Mouse (Mus musculus) embryonic facial prominence, embryonic 10.5 days (tissue): ENCODE measurements at regions not wholly inside any gene's neighbourhood (a gene's known extent, or its start where the extent isn't known, plus 50 kb on each side); places are given as distances from the start of the nearest gene placed in this dataset.

Experiments
- DNase-seq: peaks from one replicate; pipeline ENCODE4 v3.0.0-alpha.2; 2017; ENCODE audit warnings: low spot score
- H3K27ac ChIP-seq: fragments of 300-500 bp; sonication (generic); replicated peaks from 2 replicates; pipeline ENCODE4 v1.5.1; 2016; ENCODE audit warnings: mild to moderate bottlenecking
- H3K27me3 ChIP-seq: fragments of 300-500 bp; sonication (generic); replicated peaks from 2 replicates; pipeline ENCODE4 v1.6.1; 2016; ENCODE audit warnings: low read depth, mild to moderate bottlenecking; ENCODE audit not compliant: poor library complexity, severe bottlenecking
- H3K36me3 ChIP-seq: fragments of 300-500 bp; sonication (generic); replicated peaks from 2 replicates; pipeline ENCODE4 v1.6.1; 2016; ENCODE audit warnings: mild to moderate bottlenecking, moderate library complexity
- H3K4me1 ChIP-seq: fragments of 300-500 bp; sonication (generic); 2 replicates; pipeline ENCODE4 v1.6.1; 2016
- H3K4me3 ChIP-seq: fragments of 300-500 bp; sonication (generic); 2 replicates; pipeline ENCODE4 v1.5.1; 2016; ENCODE audit warnings: mild to moderate bottlenecking, moderate library complexity
- H3K9me3 ChIP-seq: fragments of 300-500 bp; sonication (generic); 2 replicates; pipeline ENCODE4 v1.6.1; 2016; ENCODE audit warnings: mild to moderate bottlenecking
- WGBS: fragments of 180-500 bp; shearing (Covaris S2); methylation state at CpG from one replicate; pipeline ENCODE4 v1.1.7; 2016; 5-methylcytosine and 5-hydroxymethylcytosine counted together

- Histone ChIP-seq H3K4me3 (no peak overlapping the region), H3K27me3 (no peaks in the 10 kb centered on the region), H3K4me1 (no peaks in the 10 kb centered on the region), H3K9me3 (no peaks in the 10 kb centered on the region), H3K27ac (no peak overlapping the region), H3K36me3 (no peaks in the 10 kb centered on the region)
- WGBS = 85% methylated on average over 8 of the region's 8 CpGs
- no peak for DNase-seq
Measured at GRCm38 (mm10) chr15:72381164-72381563, 1453.2 kb upstream of the Gm6569 start.

- H3K4me3 ChIP-seq = no peak overlapping the region
- H3K36me3 ChIP-seq = no peaks in the 10 kb centered on the region
- H3K9me3 ChIP-seq = no peaks in the 10 kb centered on the region
- no peaks in the 10 kb centered on the region for H3K27me3 ChIP-seq
- no peak overlapping the region for H3K27ac ChIP-seq
- no peak for DNase-seq
- no peaks in the 10 kb centered on the region for H3K4me1 ChIP-seq
- WGBS = 90% methylated on average over 5 of the region's 5 CpGs
Measured at GRCm38 (mm10) chr15:72381744-72382143, 1452.6 kb upstream of the Gm6569 start.

DNA sequence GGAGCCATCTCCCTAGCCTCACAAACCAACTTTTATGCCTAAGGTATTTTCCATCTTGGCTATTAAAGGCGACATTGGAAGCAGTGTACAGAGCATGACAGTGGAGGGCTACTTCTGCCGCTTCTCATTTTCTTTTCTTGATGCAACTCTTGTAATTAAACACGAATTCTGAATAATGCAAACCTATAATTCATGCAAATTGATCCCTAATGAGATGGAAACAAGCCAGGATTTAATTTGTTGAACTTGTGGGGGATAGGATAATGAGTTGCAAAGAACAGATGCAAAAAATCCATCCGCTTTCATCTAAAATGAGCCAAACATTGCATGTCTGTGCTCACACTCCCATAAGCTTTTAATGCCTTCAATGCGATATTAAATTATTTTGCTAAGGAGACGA, 1451.8 kb upstream of the Gm6569 start:
- no peak overlapping the region for H3K27ac ChIP-seq
- H3K36me3 ChIP-seq = no peaks in the 10 kb centered on the region
- DNase-seq = no peak
- no peaks in the 10 kb centered on the region for H3K9me3 ChIP-seq
- WGBS = 90% methylated on average over 6 of the region's 6 CpGs
- no peaks in the 10 kb centered on the region for H3K27me3 ChIP-seq
- H3K4me1 ChIP-seq = no peaks in the 10 kb centered on the region
- H3K4me3 ChIP-seq = no peak overlapping the region

GRCm38 (mm10) chr15:72383062-72383461, 1451.3 kb upstream of the Gm6569 start:
- WGBS = 82% methylated on average over 3 of the region's 3 CpGs
- Histone ChIP-seq H3K4me3 (no peak overlapping the region), H3K27me3 (no peaks in the 10 kb centered on the region), H3K9me3 (no peaks in the 10 kb centered on the region), H3K36me3 (no peaks in the 10 kb centered on the region), H3K27ac (no peak overlapping the region), H3K4me1 (no peaks in the 10 kb centered on the region)
- DNase-seq = no peak

GRCm38 (mm10) chr15:72383470-72383869, 1450.9 kb upstream of the Gm6569 start:
- H3K27me3 ChIP-seq = no peaks in the 10 kb centered on the region
- DNase-seq = no peak
- H3K4me3 ChIP-seq = no peak overlapping the region
- H3K4me1 ChIP-seq = no peaks in the 10 kb centered on the region
- H3K27ac ChIP-seq = no peak overlapping the region
- 83% methylated on average over 1 of the region's 1 CpGs for WGBS
- no peaks in the 10 kb centered on the region for H3K9me3 ChIP-seq
- no peaks in the 10 kb centered on the region for H3K36me3 ChIP-seq

GRCm38 (mm10) chr15:72393226-72393625, 1441.1 kb upstream of the Gm6569 start:
- H3K36me3 ChIP-seq = no peaks in the 10 kb centered on the region
- H3K9me3 ChIP-seq = no peaks in the 10 kb centered on the region
- no peak overlapping the region for H3K27ac ChIP-seq
- 75% methylated on average over 2 of the region's 2 CpGs for WGBS
- H3K4me3 ChIP-seq = no peak overlapping the region
- no peak for DNase-seq
- no peaks in the 10 kb centered on the region for H3K4me1 ChIP-seq
- H3K27me3 ChIP-seq = no peaks in the 10 kb centered on the region

DNA sequence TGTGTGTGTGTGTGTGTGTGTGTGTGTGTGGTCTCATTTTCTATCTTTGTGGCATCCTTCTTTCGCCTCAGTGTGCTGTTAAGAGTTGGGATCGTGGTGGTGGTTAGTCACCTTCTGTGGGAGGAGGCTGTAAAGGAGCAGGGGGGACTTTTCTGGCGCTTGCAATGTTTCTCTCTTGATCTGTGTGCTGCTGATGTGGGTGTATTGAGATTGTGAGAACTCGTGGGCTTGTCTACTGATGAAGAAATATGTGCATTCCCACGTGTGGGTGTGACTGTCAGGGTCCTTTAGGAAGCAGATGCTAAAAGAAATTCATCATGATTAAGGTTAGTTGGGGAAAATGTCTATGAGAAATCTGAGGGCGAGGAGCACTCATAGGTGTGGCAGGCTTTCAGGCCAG, 1422.4 kb upstream of the Gm6569 start:
- no peaks in the 10 kb centered on the region for H3K27me3 ChIP-seq
- DNase-seq = no peak
- WGBS = 79% methylated on average over 6 of the region's 6 CpGs

More for the DNA sequence above, 1422.4 kb upstream of the Gm6569 start:
- Histone ChIP-seq H3K36me3 (no peaks in the 10 kb centered on the region), H3K9me3 (no peaks in the 10 kb centered on the region), H3K4me1 (no peaks in the 10 kb centered on the region), H3K27ac (no peak overlapping the region), H3K4me3 (no peak overlapping the region)
